Mouse (Mus musculus): ENCODE measurements around the gene Rgma. TPM values are rescaled to one million over a fixed set of nuclear protein-coding genes. Genes with fewer than 3 reads are reported as not detected.

The Rgma gene
- polyA plus RNA-seq, 1 experiment from 2014 or later: 0.55 TPM

DNA sequence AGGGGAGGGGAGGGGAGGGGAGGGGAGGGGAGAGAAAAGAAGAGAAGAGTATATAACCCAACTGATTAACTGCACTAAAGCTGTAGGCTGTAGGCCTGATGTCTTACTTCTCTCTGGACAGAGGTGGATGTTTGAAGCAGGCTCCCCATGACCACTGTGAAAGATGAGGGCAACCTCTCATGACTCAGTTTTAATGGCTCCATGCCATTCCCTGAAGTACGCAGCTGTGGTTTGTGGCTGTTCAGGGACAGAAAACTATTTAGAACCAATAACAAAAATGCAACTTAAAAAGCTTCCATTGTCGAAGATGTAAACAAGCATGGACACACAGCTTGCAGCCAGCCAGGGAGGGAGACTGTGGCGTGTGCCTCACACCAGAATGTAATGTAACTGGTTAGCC, 50.9 kb downstream of the Rgma start:
- WGBS (ENCODE audit: insufficient replicate concordance): 77% methylated on average over 3 of the region's 3 CpGs
- Histone ChIP-seq H3K4me3 (no peak overlapping the region), H3K4me2 (no peak overlapping the region), H3K27ac (no peak overlapping the region), H3K9ac (no peak overlapping the region), H3K9me3 (replicated peaks) (no peaks in the 10 kb centered on the region), H3K27me3 (replicated peaks) (no peaks in the 10 kb centered on the region), H3K4me1 (peaks cover 10% of the 10 kb centered on the region; the same call in 1 of the 2 replicates), H3K36me3 (peaks cover 49% of the 10 kb centered on the region)
- no peak for ATAC-seq

GRCm38 (mm10) chr7:73426752-73427386, 51.6 kb downstream of the Rgma start:
- Histone ChIP-seq H3K36me3 (peaks cover 53% of the 10 kb centered on the region), H3K4me1 (peaks cover 10% of the 10 kb centered on the region; the same call in 1 of the 2 replicates), H3K9ac (no peak overlapping the region), H3K27ac (no peak overlapping the region), H3K4me3 (no peak overlapping the region), H3K9me3 (replicated peaks) (no peaks in the 10 kb centered on the region), H3K27me3 (replicated peaks) (no peaks in the 10 kb centered on the region), H3K4me2 (no peak overlapping the region)
- no peak for ATAC-seq
- WGBS (ENCODE audit: insufficient replicate concordance): 75% methylated on average over 8 of the region's 8 CpGs

DNA sequence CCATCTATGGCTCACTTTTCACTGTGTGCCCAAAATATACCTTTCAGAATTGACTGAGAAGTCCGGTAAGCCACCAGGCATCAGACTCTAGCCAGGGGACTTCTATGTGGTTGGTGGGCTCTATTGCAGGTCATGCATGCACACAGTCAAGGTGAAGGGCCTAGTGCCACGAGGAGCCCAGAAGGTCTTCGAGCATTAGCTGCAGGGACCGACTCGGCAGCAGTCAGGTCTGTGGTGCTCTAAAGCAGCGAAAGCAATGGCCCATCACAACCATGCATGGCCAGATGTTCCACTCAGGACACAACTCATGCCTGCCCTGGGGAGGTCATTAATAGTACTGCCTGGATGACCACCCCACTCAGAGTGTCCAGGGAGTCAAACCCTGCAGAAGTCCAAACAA, 52.5 kb downstream of the Rgma start:
- no peak for ATAC-seq
- Histone ChIP-seq H3K4me1 (peaks cover 10% of the 10 kb centered on the region; the same call in 1 of the 2 replicates), H3K9ac (no peak overlapping the region), H3K4me2 (no peak overlapping the region), H3K27me3 (replicated peaks) (no peaks in the 10 kb centered on the region), H3K36me3 (peaks cover 56% of the 10 kb centered on the region), H3K4me3 (no peak overlapping the region), H3K27ac (no peak overlapping the region), H3K9me3 (replicated peaks) (no peaks in the 10 kb centered on the region)
- 85% methylated on average over 6 of the region's 6 CpGs for WGBS (ENCODE audit: insufficient replicate concordance)

DNA sequence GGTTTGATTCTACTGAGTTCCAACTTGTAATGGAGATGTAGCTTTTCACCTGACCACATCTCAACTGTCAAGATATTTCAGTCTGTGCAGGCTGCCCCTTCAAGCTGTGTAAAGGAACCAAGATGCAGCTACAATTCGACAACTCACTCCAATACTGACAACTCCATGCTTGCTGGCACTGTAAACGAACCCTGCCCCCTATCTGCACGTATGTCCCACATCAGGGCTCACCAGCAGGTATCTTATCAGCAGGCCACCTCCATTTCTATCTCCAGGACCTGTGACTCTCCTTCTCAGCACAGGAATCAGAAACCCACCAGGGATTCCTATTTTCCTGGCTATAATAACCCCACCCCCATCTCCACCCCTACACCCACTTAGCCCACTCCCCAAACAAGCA, 53.2 kb downstream of the Rgma start:
- Histone ChIP-seq H3K36me3 (peaks cover 63% of the 10 kb centered on the region), H3K9ac (no peak overlapping the region), H3K4me3 (no peak overlapping the region), H3K9me3 (replicated peaks) (no peaks in the 10 kb centered on the region), H3K27ac (no peak overlapping the region), H3K4me1 (peaks cover 10% of the 10 kb centered on the region; the same call in 1 of the 2 replicates), H3K27me3 (replicated peaks) (no peaks in the 10 kb centered on the region), H3K4me2 (no peak overlapping the region)
- ATAC-seq: no peak
- WGBS (ENCODE audit: insufficient replicate concordance): 70% methylated on average over 3 of the region's 3 CpGs

DNA sequence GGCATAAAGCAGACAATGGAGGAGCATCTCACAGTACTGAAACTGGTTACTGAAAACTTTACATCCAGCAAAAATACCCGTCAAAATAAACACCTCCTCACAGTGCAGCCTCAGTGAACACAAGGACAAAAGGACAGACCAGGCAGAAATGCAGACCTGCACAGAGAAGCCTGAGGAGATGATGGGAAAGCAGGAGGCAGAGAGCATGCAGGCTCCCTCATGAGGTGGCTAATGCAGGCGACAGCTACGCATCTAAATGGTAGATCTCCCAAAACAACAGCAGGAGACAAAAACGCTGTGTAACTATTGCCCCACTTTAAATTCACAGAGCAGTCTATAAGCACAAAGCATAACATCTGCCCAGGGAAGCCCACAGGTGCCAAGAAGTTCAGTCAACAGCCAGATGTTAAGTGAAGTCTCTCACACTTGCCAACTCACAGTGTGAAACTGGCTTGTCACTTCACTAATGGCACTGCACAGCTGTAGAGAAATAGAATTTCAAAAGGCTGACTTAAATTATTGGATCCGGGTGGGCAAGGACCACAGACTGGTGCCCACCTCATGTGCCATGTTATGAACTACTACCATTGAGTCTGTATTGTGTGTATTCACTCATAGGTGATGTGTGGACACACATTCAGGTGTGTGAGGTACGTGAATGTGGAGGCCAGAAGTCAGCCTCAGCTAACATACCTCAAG, 58.5 kb downstream of the Rgma start:
- no peaks in the 10 kb centered on the region for H3K9me3 ChIP-seq (replicated peaks)
- peaks cover 90% of the 10 kb centered on the region for H3K36me3 ChIP-seq
- H3K9ac ChIP-seq: no peak overlapping the region
- no peak for ATAC-seq
- H3K4me2 ChIP-seq: no peak overlapping the region
- peaks cover 7% of the 10 kb centered on the region; the same call in 1 of the 2 replicates for H3K4me1 ChIP-seq
- no peaks in the 10 kb centered on the region for H3K27me3 ChIP-seq (replicated peaks)
- no peak overlapping the region for H3K4me3 ChIP-seq
- 84% methylated on average over 6 of the region's 6 CpGs for WGBS (ENCODE audit: insufficient replicate concordance)
- no peak overlapping the region for H3K27ac ChIP-seq

GRCm38 (mm10) chr7:73434336-73434677, 59.0 kb downstream of the Rgma start:
- 82% methylated on average over 2 of the region's 2 CpGs for WGBS (ENCODE audit: insufficient replicate concordance)
- Histone ChIP-seq H3K4me1 (peaks cover 5% of the 10 kb centered on the region; the same call in 1 of the 2 replicates), H3K4me2 (no peak overlapping the region), H3K9me3 (replicated peaks) (no peaks in the 10 kb centered on the region), H3K4me3 (no peak overlapping the region), H3K9ac (no peak overlapping the region), H3K27ac (no peak overlapping the region), H3K36me3 (peaks cover 90% of the 10 kb centered on the region), H3K27me3 (replicated peaks) (no peaks in the 10 kb centered on the region)
- ATAC-seq: no peak

GRCm38 (mm10) chr7:73435685-73436084, 60.4 kb downstream of the Rgma start:
- H3K4me2 ChIP-seq: no peak overlapping the region
- H3K4me3 ChIP-seq: no peak overlapping the region
- no peaks in the 10 kb centered on the region for H3K27me3 ChIP-seq (replicated peaks)
- WGBS (ENCODE audit: insufficient replicate concordance): 73% methylated on average over 12 of the region's 12 CpGs
- H3K27ac ChIP-seq: no peak overlapping the region
- H3K36me3 ChIP-seq: peaks cover 90% of the 10 kb centered on the region
- H3K9ac ChIP-seq: no peak overlapping the region
- no peaks in the 10 kb centered on the region for H3K4me1 ChIP-seq
- no peak for ATAC-seq
- H3K9me3 ChIP-seq (replicated peaks): no peaks in the 10 kb centered on the region

DNA sequence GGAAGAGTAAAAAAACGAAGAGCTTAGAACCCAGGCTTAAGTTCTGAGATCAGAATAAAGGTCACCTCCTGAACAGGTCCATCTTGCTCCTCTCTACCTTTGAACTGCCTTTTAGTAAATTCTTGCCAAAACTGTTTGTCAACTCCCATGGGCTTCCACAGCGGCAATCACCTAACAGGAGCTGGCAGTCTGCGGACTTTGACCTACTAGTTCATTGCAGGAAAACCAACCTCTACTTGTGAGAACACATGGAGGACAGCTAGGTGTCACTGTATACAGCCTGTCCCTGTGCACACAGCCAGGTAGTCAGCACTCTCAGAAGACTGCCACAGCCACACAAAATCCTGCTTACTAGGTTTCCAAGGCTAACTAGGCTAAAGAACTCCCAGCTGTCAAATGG, 66.5 kb downstream of the Rgma start:
- no peak overlapping the region for H3K4me3 ChIP-seq
- H3K27ac ChIP-seq: no peak overlapping the region
- no peak for ATAC-seq
- peaks cover 100% of the 10 kb centered on the region for H3K36me3 ChIP-seq
- H3K9ac ChIP-seq: no peak overlapping the region
- H3K27me3 ChIP-seq (replicated peaks): no peaks in the 10 kb centered on the region
- WGBS (ENCODE audit: insufficient replicate concordance): 84% methylated on average over 3 of the region's 3 CpGs
- H3K4me2 ChIP-seq: no peak overlapping the region
- H3K4me1 ChIP-seq: no peaks in the 10 kb centered on the region
- no peaks in the 10 kb centered on the region for H3K9me3 ChIP-seq (replicated peaks)

DNA sequence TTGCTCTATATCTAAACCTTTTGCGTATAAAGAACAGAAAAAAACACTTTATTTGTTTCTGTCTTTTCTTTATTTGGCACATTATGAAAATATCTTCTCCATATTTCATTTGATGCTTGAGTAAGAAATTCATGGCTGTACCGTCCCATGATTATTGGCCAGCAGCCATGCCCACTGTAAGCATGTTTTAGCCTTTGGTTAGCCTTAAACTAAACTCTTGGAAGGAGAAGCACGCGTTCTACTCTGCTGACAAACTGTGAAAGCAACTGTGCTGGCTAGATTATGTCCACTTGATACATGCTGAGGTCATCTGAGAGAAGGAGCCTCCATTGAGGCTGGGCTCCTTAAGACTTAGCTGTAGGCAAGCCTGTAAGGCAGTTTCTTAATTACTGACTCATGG, 66.9 kb downstream of the Rgma start:
- Histone ChIP-seq H3K36me3 (peaks cover 100% of the 10 kb centered on the region), H3K27me3 (replicated peaks) (no peaks in the 10 kb centered on the region), H3K9ac (no peak overlapping the region), H3K4me3 (no peak overlapping the region), H3K4me1 (no peaks in the 10 kb centered on the region), H3K4me2 (no peak overlapping the region), H3K27ac (no peak overlapping the region), H3K9me3 (replicated peaks) (no peaks in the 10 kb centered on the region)
- no peak for ATAC-seq
- WGBS (ENCODE audit: insufficient replicate concordance): 94% methylated on average over 4 of the region's 4 CpGs

DNA sequence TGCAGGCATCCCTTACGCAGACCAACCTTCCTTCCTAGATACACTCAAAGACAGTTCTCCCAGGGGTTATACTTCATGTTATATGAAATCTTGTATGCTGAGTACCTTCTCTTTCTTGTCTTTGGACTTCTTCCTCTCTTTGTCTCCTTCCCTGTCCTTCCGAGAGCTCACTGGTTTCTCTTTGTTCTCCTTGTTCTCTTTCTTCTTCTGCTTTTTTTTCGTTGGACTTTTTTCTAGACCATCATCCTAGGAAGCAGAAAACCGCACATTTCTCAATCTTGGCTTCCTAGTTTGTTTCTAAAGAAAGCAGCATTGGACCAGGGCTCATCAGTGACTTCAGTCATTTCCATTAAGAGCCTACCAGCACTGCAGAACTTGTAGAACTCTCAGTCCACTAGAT, 76.3 kb downstream of the Rgma start:
- WGBS (ENCODE audit: insufficient replicate concordance): 82% methylated on average over 4 of the region's 4 CpGs
- no peak overlapping the region for H3K4me3 ChIP-seq
- no peaks in the 10 kb centered on the region for H3K9me3 ChIP-seq (replicated peaks)

GRCm38 (mm10) chr7:73452187-73452808, 77.0 kb downstream of the Rgma start:
- H3K27ac ChIP-seq: no peak overlapping the region
- ATAC-seq: no peak
- no peak overlapping the region for H3K9ac ChIP-seq
- no peak overlapping the region for H3K4me3 ChIP-seq
- peaks cover 98% of the 10 kb centered on the region for H3K36me3 ChIP-seq
- H3K4me2 ChIP-seq: no peak overlapping the region
- H3K9me3 ChIP-seq (replicated peaks): no peaks in the 10 kb centered on the region
- no peaks in the 10 kb centered on the region for H3K27me3 ChIP-seq (replicated peaks)
- WGBS (ENCODE audit: insufficient replicate concordance): 92% methylated on average over 3 of the region's 3 CpGs
- no peaks in the 10 kb centered on the region for H3K4me1 ChIP-seq

More for the DNA sequence above, 76.3 kb downstream of the Rgma start:
- no peak for ATAC-seq
- Histone ChIP-seq H3K4me1 (no peaks in the 10 kb centered on the region), H3K36me3 (peaks cover 98% of the 10 kb centered on the region), H3K9ac (no peak overlapping the region), H3K27me3 (replicated peaks) (no peaks in the 10 kb centered on the region), H3K27ac (no peak overlapping the region), H3K4me2 (no peak overlapping the region)

DNA sequence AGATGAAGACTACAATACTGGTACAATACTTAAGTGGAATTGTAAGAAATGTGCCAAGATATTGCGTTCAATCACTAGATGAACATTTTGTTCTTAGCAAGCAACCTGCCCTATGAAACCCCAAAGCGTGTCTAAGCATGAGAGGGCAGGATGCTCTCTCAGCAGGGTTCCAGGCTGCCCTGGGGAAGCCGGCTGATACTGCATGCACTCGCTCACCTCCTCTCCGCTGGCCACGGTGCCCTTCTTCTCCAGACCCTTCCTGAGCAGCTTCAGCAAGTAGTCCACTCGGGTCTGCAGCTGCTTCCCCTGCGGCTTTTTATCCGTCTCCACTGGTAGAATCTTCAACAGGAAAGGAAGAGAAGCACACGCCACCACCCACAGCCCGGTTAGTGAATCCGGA, 78.8 kb downstream of the Rgma start:
- peaks cover 96% of the 10 kb centered on the region for H3K36me3 ChIP-seq
- ATAC-seq: no peak
- no peak overlapping the region for H3K4me2 ChIP-seq
- no peaks in the 10 kb centered on the region for H3K9me3 ChIP-seq (replicated peaks)
- no peak overlapping the region for H3K9ac ChIP-seq
- 84% methylated on average over 12 of the region's 12 CpGs for whole genome bisulfite sequencing (ENCODE audit: insufficient replicate concordance)
- no peaks in the 10 kb centered on the region for H3K27me3 ChIP-seq (replicated peaks)
- H3K4me1 ChIP-seq: no peaks in the 10 kb centered on the region
- no peak overlapping the region for H3K4me3 ChIP-seq
- no peak overlapping the region for H3K27ac ChIP-seq

All from liver, embryonic 12.5 days (tissue).